Mouse (Mus musculus): ENCODE measurements around the gene Sh3rf1. TPM values are rescaled to one million over a fixed set of nuclear protein-coding genes. Genes with fewer than 3 reads are reported as not detected.

Gene Sh3rf1
- polyA plus RNA-seq, 1 experiment from 2014 or later: 38.4 TPM

DNA sequence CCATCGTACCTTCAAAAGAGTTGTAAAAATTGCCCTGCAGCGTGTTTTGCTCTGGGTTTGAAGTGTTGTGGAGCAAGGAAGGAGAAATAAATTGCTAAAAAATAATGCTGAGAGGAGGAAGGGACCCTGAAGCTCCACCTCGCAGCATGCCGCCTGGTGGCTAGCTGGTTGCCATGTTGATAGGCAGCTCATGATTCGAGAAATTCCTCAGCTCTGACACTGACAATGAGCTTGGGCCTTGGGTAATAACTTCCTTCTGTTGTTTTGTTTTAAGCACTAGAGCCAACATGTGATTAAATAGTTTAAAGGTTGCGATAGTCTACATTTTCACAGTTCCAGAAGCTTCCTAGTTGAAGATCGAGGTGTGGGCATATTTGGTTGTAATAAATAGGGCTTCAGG, 89.3 kb downstream of the Sh3rf1 start:
- DNase-seq (no peak), ATAC-seq (ENCODE audit: low FRiP score, low TSS enrichment) (no peak)
- no peak overlapping the region for H3K27ac ChIP-seq (replicated peaks; ENCODE audit: low read depth, low read length)
- H3K4me3 ChIP-seq (replicated peaks; ENCODE audit: low read depth, low read length): no peak overlapping the region
- H3K36me3 ChIP-seq (ENCODE audit: control insufficient read depth, insufficient read depth, low read length): no peaks in the 10 kb centered on the region
- no peak overlapping the region for H3K4me2 ChIP-seq (ENCODE audit: low read length)
- 88% methylated on average over 7 of the region's 7 CpGs for WGBS
- H3K9me3 ChIP-seq (ENCODE audit: control insufficient read depth, low read length): no peaks in the 10 kb centered on the region
- H3K9ac ChIP-seq (replicated peaks; ENCODE audit: low read length): no peak overlapping the region
- H3K4me1 ChIP-seq (ENCODE audit: control insufficient read depth, insufficient read depth, low read length): peaks cover 29% of the 10 kb centered on the region
- no peaks in the 10 kb centered on the region for H3K27me3 ChIP-seq (ENCODE audit: control insufficient read depth, insufficient read depth, low read length)

DNA sequence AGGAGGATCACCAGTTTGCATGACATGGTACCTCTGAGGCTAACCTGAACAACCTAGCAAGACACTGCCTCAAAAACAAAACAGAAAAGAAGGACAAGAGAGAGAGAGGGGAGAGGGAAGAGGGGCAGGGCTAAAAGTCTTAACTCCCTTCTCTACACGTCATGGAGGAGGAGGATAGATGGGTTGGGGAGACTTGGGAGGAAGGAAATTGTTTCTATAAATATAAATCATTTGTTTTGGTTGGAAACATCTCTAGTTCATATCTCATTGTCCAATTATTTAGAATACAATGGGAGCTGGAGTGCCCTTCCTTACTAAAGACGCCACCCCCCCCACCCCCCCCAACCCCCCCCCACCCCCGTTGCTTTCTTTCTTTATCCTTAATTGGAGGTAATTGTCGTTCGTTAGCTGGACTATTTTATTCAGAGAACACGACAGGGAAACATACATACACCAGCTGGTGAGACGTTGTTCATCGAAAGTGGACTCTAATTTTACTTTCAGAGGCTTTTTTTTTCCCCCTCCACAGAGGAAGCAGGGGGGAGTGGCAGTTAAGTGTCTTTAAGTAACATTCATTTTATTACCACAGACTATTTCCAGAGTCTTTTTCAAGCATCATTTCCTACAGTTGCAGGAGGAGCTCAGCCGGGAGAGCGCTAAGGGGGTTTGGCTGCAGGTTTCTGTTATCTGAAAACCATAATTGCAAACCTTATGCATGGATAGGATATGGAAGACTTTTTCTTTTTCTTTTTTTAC, 92.5 kb downstream of the Sh3rf1 start:
- H3K4me2 ChIP-seq (ENCODE audit: low read length): no peak overlapping the region
- DNase-seq (no peak), ATAC-seq (ENCODE audit: low FRiP score, low TSS enrichment) (no peak)
- H3K27ac ChIP-seq (replicated peaks; ENCODE audit: low read depth, low read length): no peak overlapping the region
- H3K9me3 ChIP-seq (ENCODE audit: control insufficient read depth, low read length): no peaks in the 10 kb centered on the region
- H3K9ac ChIP-seq (replicated peaks; ENCODE audit: low read length): no peak overlapping the region
- 77% methylated on average over 10 of the region's 10 CpGs for WGBS
- H3K36me3 ChIP-seq (ENCODE audit: control insufficient read depth, insufficient read depth, low read length): no peaks in the 10 kb centered on the region
- peaks cover 2% of the 10 kb centered on the region for H3K4me1 ChIP-seq (ENCODE audit: control insufficient read depth, insufficient read depth, low read length)
- H3K27me3 ChIP-seq (ENCODE audit: control insufficient read depth, insufficient read depth, low read length): no peaks in the 10 kb centered on the region
- no peak overlapping the region for H3K4me3 ChIP-seq (replicated peaks; ENCODE audit: low read depth, low read length)

DNA sequence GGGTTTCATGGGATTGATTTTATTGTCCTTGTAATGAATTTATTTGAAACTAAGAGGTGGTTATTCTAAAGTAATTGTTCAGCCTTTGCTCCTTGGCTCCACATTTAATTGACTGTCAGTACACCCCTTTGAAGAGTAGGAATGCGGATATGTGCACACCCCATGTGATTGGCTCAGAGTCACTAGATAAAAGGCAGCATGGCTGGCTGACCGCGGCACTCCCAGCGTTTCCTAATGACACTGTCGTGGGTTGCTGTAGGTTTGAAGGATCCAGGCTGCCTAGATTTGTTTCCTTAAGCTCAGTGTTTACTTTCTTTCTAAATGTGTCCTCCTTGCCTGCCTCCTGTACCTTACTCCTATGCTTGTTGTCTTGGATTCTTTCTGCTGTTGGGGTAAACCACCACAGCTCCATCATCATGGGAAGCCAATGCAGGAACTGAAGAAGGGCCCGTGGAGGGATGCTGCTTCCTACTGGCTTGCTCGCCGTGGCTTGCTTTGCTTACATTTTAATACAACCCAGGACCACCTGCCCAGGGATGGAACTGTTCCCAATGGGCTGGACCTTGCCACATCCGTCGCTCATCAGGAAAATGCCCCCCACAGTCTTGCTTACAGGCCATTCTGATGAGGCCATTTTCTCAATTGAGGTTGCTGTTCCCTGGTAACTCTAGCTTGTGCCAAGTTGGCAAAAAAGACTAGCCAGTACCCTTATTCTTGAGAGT, 93.3 kb downstream of the Sh3rf1 start:
- Histone ChIP-seq H3K27me3 (ENCODE audit: control insufficient read depth, insufficient read depth, low read length) (no peaks in the 10 kb centered on the region), H3K4me2 (ENCODE audit: low read length) (no peak overlapping the region), H3K9me3 (ENCODE audit: control insufficient read depth, low read length) (no peaks in the 10 kb centered on the region), H3K4me3 (replicated peaks; ENCODE audit: low read depth, low read length) (no peak overlapping the region), H3K4me1 (ENCODE audit: control insufficient read depth, insufficient read depth, low read length) (no peaks in the 10 kb centered on the region), H3K27ac (replicated peaks; ENCODE audit: low read depth, low read length) (peak overlapping the region; percentile 75), H3K36me3 (ENCODE audit: control insufficient read depth, insufficient read depth, low read length) (no peaks in the 10 kb centered on the region), H3K9ac (replicated peaks; ENCODE audit: low read length) (no peak overlapping the region)
- no peak for DNase-seq
- WGBS: 64% methylated on average over 10 of the region's 10 CpGs
- no peak for ATAC-seq (ENCODE audit: low FRiP score, low TSS enrichment)

DNA sequence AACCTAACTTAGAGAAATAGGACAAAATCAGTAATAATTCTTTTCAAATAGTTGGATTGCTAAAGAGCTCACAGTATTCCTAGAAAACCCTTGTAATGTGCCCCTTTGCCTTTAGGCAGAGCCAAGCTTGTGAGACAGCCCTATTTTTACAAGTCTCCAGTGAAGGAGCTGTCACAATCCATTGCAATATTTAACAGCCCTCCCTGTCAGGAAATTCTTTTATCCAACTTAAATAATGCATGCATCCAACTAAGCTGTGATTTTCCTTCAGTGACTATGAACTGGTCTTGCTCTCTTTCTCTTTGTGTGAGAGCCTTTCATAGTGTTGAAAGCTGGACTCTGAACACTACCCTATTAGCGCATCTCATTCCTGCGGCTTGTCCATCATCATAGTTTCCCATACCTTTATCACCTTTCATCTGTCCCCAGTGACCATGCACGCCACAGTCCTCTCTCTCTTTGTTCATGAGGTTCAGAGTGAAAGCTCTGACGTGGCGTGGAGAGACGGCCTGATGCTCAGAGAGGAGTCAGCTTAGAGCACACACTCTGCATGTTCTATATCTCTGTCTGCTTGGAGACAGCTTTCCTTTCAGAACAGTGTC, 94.0 kb downstream of the Sh3rf1 start:
- DNase-seq (peak; percentile 66), ATAC-seq (ENCODE audit: low FRiP score, low TSS enrichment) (peak; percentile 79)
- no peaks in the 10 kb centered on the region for H3K36me3 ChIP-seq (ENCODE audit: control insufficient read depth, insufficient read depth, low read length)
- no peaks in the 10 kb centered on the region for H3K4me1 ChIP-seq (ENCODE audit: control insufficient read depth, insufficient read depth, low read length)
- 42% methylated on average over 6 of the region's 6 CpGs for WGBS
- no peaks in the 10 kb centered on the region for H3K27me3 ChIP-seq (ENCODE audit: control insufficient read depth, insufficient read depth, low read length)
- no peak overlapping the region for H3K4me2 ChIP-seq (ENCODE audit: low read length)
- no peaks in the 10 kb centered on the region for H3K9me3 ChIP-seq (ENCODE audit: control insufficient read depth, low read length)
- no peak overlapping the region for H3K4me3 ChIP-seq (replicated peaks; ENCODE audit: low read depth, low read length)
- no peak overlapping the region for H3K9ac ChIP-seq (replicated peaks; ENCODE audit: low read length)
- peak overlapping the region; percentile 75 for H3K27ac ChIP-seq (replicated peaks; ENCODE audit: low read depth, low read length)

DNA sequence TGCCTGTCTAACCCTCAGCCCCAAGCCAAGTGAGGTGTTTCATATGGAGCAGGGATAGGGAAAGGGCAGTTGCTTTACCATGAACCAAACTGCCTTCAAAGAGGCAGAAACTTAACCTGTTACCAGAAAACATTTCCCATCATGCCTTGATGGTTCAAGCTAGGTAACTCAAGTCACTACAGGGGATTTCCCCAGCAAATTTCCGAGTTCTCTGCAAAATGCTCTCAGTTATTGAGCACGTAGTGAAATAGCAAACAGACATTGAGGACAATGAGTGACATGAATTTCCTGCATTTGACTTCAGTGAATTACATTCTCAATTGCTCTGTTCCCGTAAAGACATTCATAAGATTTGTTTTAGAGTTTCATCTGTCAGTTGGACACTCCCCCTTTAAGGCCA, 97.5 kb downstream of the Sh3rf1 start:
- WGBS: 84% methylated on average over 3 of the region's 3 CpGs
- Histone ChIP-seq H3K4me1 (ENCODE audit: control insufficient read depth, insufficient read depth, low read length) (peaks cover 20% of the 10 kb centered on the region), H3K9me3 (ENCODE audit: control insufficient read depth, low read length) (no peaks in the 10 kb centered on the region), H3K4me3 (replicated peaks; ENCODE audit: low read depth, low read length) (no peak overlapping the region), H3K27ac (replicated peaks; ENCODE audit: low read depth, low read length) (no peak overlapping the region), H3K27me3 (ENCODE audit: control insufficient read depth, insufficient read depth, low read length) (no peaks in the 10 kb centered on the region), H3K36me3 (ENCODE audit: control insufficient read depth, insufficient read depth, low read length) (no peaks in the 10 kb centered on the region), H3K4me2 (ENCODE audit: low read length) (no peak overlapping the region), H3K9ac (replicated peaks; ENCODE audit: low read length) (no peak overlapping the region)
- DNase-seq (no peak), ATAC-seq (ENCODE audit: low FRiP score, low TSS enrichment) (no peak)

GRCm38 (mm10) chr8:61321780-61322179, 98.1 kb downstream of the Sh3rf1 start:
- peak; percentile 39 for DNase-seq
- H3K9ac ChIP-seq (replicated peaks; ENCODE audit: low read length): no peak overlapping the region
- H3K36me3 ChIP-seq (ENCODE audit: control insufficient read depth, insufficient read depth, low read length): no peaks in the 10 kb centered on the region

DNA sequence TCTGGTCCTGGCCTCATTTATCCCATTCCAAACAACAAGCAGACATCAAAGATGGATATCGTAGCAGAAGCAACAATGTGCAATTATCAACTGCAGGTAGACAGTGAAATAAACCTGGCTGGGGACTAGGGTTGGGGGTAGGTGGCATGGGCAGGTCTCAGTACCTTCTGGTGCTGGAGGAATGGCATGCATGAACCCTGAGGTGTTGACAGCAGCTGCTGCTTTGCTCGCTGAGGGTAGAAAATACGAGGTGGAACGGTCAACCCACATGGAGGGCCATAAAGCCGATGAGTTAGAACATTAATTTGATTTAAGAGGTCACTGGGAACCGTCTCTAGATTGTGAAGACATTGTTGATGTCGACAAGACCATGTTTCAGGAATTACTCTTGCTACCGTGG, 98.8 kb downstream of the Sh3rf1 start:
- Histone ChIP-seq H3K27me3 (ENCODE audit: control insufficient read depth, insufficient read depth, low read length) (no peaks in the 10 kb centered on the region), H3K27ac (replicated peaks; ENCODE audit: low read depth, low read length) (no peak overlapping the region), H3K4me3 (replicated peaks; ENCODE audit: low read depth, low read length) (no peak overlapping the region), H3K36me3 (ENCODE audit: control insufficient read depth, insufficient read depth, low read length) (no peaks in the 10 kb centered on the region), H3K4me2 (ENCODE audit: low read length) (no peak overlapping the region), H3K4me1 (ENCODE audit: control insufficient read depth, insufficient read depth, low read length) (peaks cover 20% of the 10 kb centered on the region), H3K9me3 (ENCODE audit: control insufficient read depth, low read length) (no peaks in the 10 kb centered on the region), H3K9ac (replicated peaks; ENCODE audit: low read length) (no peak overlapping the region)
- ATAC-seq (ENCODE audit: low FRiP score, low TSS enrichment) (no peak), DNase-seq (no peak)
- 91% methylated on average over 8 of the region's 8 CpGs for WGBS

More at GRCm38 (mm10) chr8:61321780-61322179, 98.1 kb downstream of the Sh3rf1 start:
- Histone ChIP-seq H3K4me2 (ENCODE audit: low read length) (no peak overlapping the region), H3K27me3 (ENCODE audit: control insufficient read depth, insufficient read depth, low read length) (no peaks in the 10 kb centered on the region), H3K27ac (replicated peaks; ENCODE audit: low read depth, low read length) (no peak overlapping the region), H3K4me3 (replicated peaks; ENCODE audit: low read depth, low read length) (no peak overlapping the region), H3K4me1 (ENCODE audit: control insufficient read depth, insufficient read depth, low read length) (peaks cover 20% of the 10 kb centered on the region), H3K9me3 (ENCODE audit: control insufficient read depth, low read length) (no peaks in the 10 kb centered on the region)
- WGBS: 65% methylated on average over 5 of the region's 5 CpGs
- ATAC-seq (ENCODE audit: low FRiP score, low TSS enrichment): no peak

- Histone ChIP-seq H3K9ac (replicated peaks; ENCODE audit: low read length) (no peak overlapping the region), H3K4me2 (ENCODE audit: low read length) (0 out of 2 replicates have a peak overlapping the region, but pooled peaks have one; percentile 23), H3K27me3 (ENCODE audit: control insufficient read depth, insufficient read depth, low read length) (no peaks in the 10 kb centered on the region), H3K27ac (replicated peaks; ENCODE audit: low read depth, low read length) (no peak overlapping the region), H3K36me3 (ENCODE audit: control insufficient read depth, insufficient read depth, low read length) (peaks cover 5% of the 10 kb centered on the region; the same call in 1 of the 2 replicates), H3K9me3 (ENCODE audit: control insufficient read depth, low read length) (no peaks in the 10 kb centered on the region), H3K4me1 (ENCODE audit: control insufficient read depth, insufficient read depth, low read length) (peaks cover 20% of the 10 kb centered on the region), H3K4me3 (replicated peaks; ENCODE audit: low read depth, low read length) (no peak overlapping the region)
- ATAC-seq (ENCODE audit: low FRiP score, low TSS enrichment) (no peak), DNase-seq (peak; percentile 52)
- WGBS: 9% methylated on average over 10 of the region's 10 CpGs
Observed at GRCm38 (mm10) chr8:61324363-61324914, 100.8 kb downstream of the Sh3rf1 start.
